Mouse (Mus musculus) testis, adult 2 months (tissue): ENCODE measurements around the gene Plaa.
A peak's percentile ranks its signal among the peaks of the same experiment; 100 is the strongest.

Experiments used
- CTCF ChIP-seq: fragments of 200-500 bp; IDR thresholded peaks from 2 replicates; pipeline ENCODE4 v1.5.1; 2012; ENCODE audit warnings: low read depth, mild to moderate bottlenecking, inconsistent platforms, low read length, moderate library complexity; ENCODE audit not compliant: control insufficient read depth, insufficient read depth, insufficient replicate concordance
- POLR2A ChIP-seq: fragments of 200-500 bp; IDR thresholded peaks from 2 replicates; pipeline ENCODE4 v1.6.1; 2012; ENCODE audit warnings: low read depth, mild to moderate bottlenecking, inconsistent platforms, low read length, moderate library complexity; ENCODE audit not compliant: control insufficient read depth

DNA sequence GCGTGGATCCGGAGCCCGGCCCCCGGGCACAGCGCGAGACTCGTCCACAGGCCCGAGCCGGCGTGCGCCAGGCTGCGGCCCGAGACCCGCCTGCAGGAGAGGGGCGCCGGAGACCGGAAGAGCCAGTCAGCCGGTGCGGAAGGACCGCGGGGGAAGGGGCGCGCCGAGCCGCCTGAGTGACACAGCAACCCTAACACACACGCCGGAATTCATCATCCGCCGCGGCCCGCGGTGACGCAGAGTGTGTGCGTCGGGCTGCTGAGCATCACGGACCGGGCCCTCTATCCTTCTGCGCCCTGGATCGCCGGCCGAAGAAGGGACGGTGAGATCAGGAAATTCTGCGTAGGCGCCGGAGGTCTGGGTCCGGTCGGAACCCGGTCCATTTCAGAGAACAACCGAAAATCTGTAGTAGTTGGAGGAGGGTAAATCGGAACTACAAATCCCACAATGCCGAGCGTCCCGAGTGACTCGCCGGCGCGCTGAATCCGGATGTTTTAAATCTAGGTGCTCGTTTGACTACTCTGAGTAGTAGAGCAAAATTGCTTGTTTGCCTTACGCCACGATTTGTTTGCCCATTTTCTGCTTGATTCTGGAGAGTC, at the start of gene Plaa:
- no peak for TF ChIP-seq CTCF
- peak; percentile 68 for TF ChIP-seq POLR2A
